38 mouse cellular contexts compared by ENCODE assay signal in the genomic region with DNA sequence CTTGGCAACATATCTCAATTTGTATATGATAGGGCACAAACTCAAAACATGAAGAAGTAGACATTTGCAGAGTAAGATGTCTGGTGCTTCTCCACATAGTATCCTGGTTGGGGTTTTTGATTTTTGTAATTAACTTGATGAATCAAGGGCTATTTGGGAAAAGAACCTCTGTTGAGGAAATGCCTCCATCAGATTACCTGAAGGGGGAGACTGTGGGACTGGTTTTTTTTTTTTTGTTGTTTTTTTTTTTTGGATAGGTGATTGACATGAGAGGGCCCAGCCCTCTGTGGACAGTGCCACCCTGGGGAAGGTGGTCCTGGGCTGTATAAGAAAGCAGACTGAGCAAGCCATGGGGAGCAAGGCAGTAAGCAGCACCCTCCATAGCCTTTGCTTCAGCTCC. TPM values are rescaled to one million over a fixed set of nuclear protein-coding genes. Genes with fewer than 3 reads are reported as not detected.
"Had no signal": no experiment of that assay in that cellular context is flagged by ENCODE, and none has a peak within 500 bp of the region (broad histone marks: within the 10 kb centered on the region; RNA-seq: fewer than 3 reads in every experiment).

No protein-coding gene starts in this region.

- ATAC-seq: forebrain, embryonic 13.5 days; forebrain, embryonic 14.5 days; forebrain, embryonic 15.5 days; forebrain, embryonic 16.5 days; forebrain, postnatal 0 days had no signal

- H3K9ac ChIP-seq: embryonic facial prominence, embryonic 12.5 days; embryonic facial prominence, embryonic 13.5 days; embryonic facial prominence, embryonic 15.5 days; forebrain, embryonic 12.5 days; forebrain, embryonic 13.5 days; forebrain, embryonic 15.5 days; forebrain, postnatal 0 days had no signal

- H3K27me3 ChIP-seq: embryonic facial prominence, embryonic 12.5 days; embryonic facial prominence, embryonic 13.5 days; embryonic facial prominence, embryonic 15.5 days; forebrain, embryonic 12.5 days; forebrain, embryonic 13.5 days; forebrain, embryonic 15.5 days had no signal

- DNase-seq: cerebellum, adult 9-11 months; cerebellum, postnatal 10 days; cerebellum, postnatal 14 days; cerebellum, postnatal 25 days; cerebellum, postnatal 36 days; embryo, embryonic 11 days; forebrain, postnatal 0 days; gastrocnemius, adult 2 months; gastrocnemius, postnatal 10 days; gastrocnemius, postnatal 25 days; gastrocnemius, postnatal 36 days; heart, adult 11 months; heart, adult 18-20 months; heart, adult 2 months had no signal

- H3K36me3 ChIP-seq: embryonic facial prominence, embryonic 10.5 days; embryonic facial prominence, embryonic 12.5 days; embryonic facial prominence, embryonic 13.5 days; embryonic facial prominence, embryonic 15.5 days; forebrain, embryonic 10.5 days; forebrain, embryonic 12.5 days; forebrain, embryonic 15.5 days; heart, embryonic 10.5 days had no signal

- H3K4me1 ChIP-seq: embryonic facial prominence, embryonic 10.5 days; embryonic facial prominence, embryonic 12.5 days; embryonic facial prominence, embryonic 13.5 days; embryonic facial prominence, embryonic 15.5 days; forebrain, embryonic 12.5 days; forebrain, embryonic 13.5 days; forebrain, embryonic 15.5 days; heart, embryonic 10.5 days had no signal

- H3K4me2 ChIP-seq: embryonic facial prominence, embryonic 12.5 days; embryonic facial prominence, embryonic 13.5 days; embryonic facial prominence, embryonic 15.5 days; forebrain, embryonic 12.5 days; forebrain, embryonic 13.5 days; forebrain, embryonic 15.5 days had no signal

- H3K9me3 ChIP-seq: embryonic facial prominence, embryonic 10.5 days; embryonic facial prominence, embryonic 12.5 days; embryonic facial prominence, embryonic 13.5 days; embryonic facial prominence, embryonic 15.5 days; forebrain, embryonic 10.5 days; forebrain, embryonic 12.5 days; forebrain, embryonic 13.5 days; forebrain, embryonic 15.5 days; heart, embryonic 10.5 days had no signal

- H3K4me3 ChIP-seq: embryonic facial prominence, embryonic 10.5 days; embryonic facial prominence, embryonic 12.5 days; embryonic facial prominence, embryonic 13.5 days; embryonic facial prominence, embryonic 15.5 days; erythroblast, embryonic 14.5 days; forebrain, embryonic 10.5 days; forebrain, embryonic 12.5 days; forebrain, embryonic 13.5 days; forebrain, embryonic 15.5 days; gastrocnemius, adult 2 months; heart, adult 2 months; heart, embryonic 10.5 days had no signal

- H3K27ac ChIP-seq: embryonic facial prominence, embryonic 10.5 days; embryonic facial prominence, embryonic 12.5 days; embryonic facial prominence, embryonic 13.5 days; embryonic facial prominence, embryonic 15.5 days; forebrain, embryonic 10.5 days; forebrain, embryonic 12.5 days; forebrain, embryonic 13.5 days; forebrain, embryonic 15.5 days; gastrocnemius, adult 2 months; heart, adult 2 months; heart, embryonic 10.5 days had no signal

RNA-seq across cellular contexts. Expression of gene Olfr287, which starts 1.5 kb away (rescaled TPM):
- total RNA-seq: common myeloid progenitor, adult 5-6 weeks; gastrocnemius, adult 18-20 months; gastrocnemius, adult 2 months; gastrocnemius, adult 8-10 months; gastrocnemius, postnatal 10 days; gastrocnemius, postnatal 25 days; gastrocnemius, postnatal 36 days; gastrocnemius, postnatal 4 days; granulocyte monocyte progenitor cell, adult 5-6 weeks; heart, adult 18-20 months; heart, adult 2 months; heart, adult 8-10 months had no signal
- polyA plus RNA-seq: embryonic facial prominence, embryonic 10.5 days; embryonic facial prominence, embryonic 11.5 days; embryonic facial prominence, embryonic 12.5 days; embryonic facial prominence, embryonic 13.5 days; embryonic facial prominence, embryonic 14.5 days; embryonic facial prominence, embryonic 15.5 days; erythroblast, embryonic 14.5 days; forebrain, embryonic 10.5 days; forebrain, embryonic 11.5 days; forebrain, embryonic 12.5 days; forebrain, embryonic 13.5 days; forebrain, embryonic 14.5 days; forebrain, embryonic 15.5 days; forebrain, embryonic 16.5 days; gonadal fat pad, adult 2 months; heart, adult 2 months; heart, embryonic 10.5 days had no signal

RNA-seq across cellular contexts. Expression of gene Gm44579, which starts 1.6 kb away (rescaled TPM):
- total RNA-seq: common myeloid progenitor, adult 5-6 weeks; gastrocnemius, adult 18-20 months; gastrocnemius, adult 2 months; gastrocnemius, adult 8-10 months; gastrocnemius, postnatal 10 days; gastrocnemius, postnatal 25 days; gastrocnemius, postnatal 36 days; gastrocnemius, postnatal 4 days; granulocyte monocyte progenitor cell, adult 5-6 weeks; heart, adult 18-20 months; heart, adult 2 months; heart, adult 8-10 months had no signal
- polyA plus RNA-seq: cortical plate, adult 2 months; embryonic facial prominence, embryonic 10.5 days; embryonic facial prominence, embryonic 11.5 days; embryonic facial prominence, embryonic 12.5 days; embryonic facial prominence, embryonic 13.5 days; embryonic facial prominence, embryonic 14.5 days; embryonic facial prominence, embryonic 15.5 days; erythroblast, embryonic 14.5 days; forebrain, embryonic 10.5 days; forebrain, embryonic 11.5 days; forebrain, embryonic 12.5 days; forebrain, embryonic 13.5 days; forebrain, embryonic 14.5 days; forebrain, embryonic 15.5 days; forebrain, embryonic 16.5 days; frontal cortex, adult 2 months; gonadal fat pad, adult 2 months; heart, adult 2 months; heart, embryonic 10.5 days had no signal

RNA-seq across cellular contexts. Expression of gene Olfr286, which starts 11.9 kb away (rescaled TPM):
- total RNA-seq: common myeloid progenitor, adult 5-6 weeks; forebrain, postnatal 0 days; gastrocnemius, adult 18-20 months; gastrocnemius, adult 2 months; gastrocnemius, adult 8-10 months; gastrocnemius, postnatal 10 days; gastrocnemius, postnatal 25 days; gastrocnemius, postnatal 36 days; gastrocnemius, postnatal 4 days; granulocyte monocyte progenitor cell, adult 5-6 weeks; heart, adult 18-20 months; heart, adult 2 months; heart, adult 8-10 months had no signal
- polyA plus RNA-seq: cortical plate, adult 2 months; embryonic facial prominence, embryonic 10.5 days; embryonic facial prominence, embryonic 11.5 days; embryonic facial prominence, embryonic 12.5 days; embryonic facial prominence, embryonic 13.5 days; embryonic facial prominence, embryonic 14.5 days; erythroblast, embryonic 14.5 days; forebrain, embryonic 10.5 days; forebrain, embryonic 11.5 days; forebrain, embryonic 12.5 days; forebrain, embryonic 13.5 days; forebrain, embryonic 14.5 days; forebrain, embryonic 15.5 days; forebrain, embryonic 16.5 days; forebrain, postnatal 0 days; frontal cortex, adult 2 months; gonadal fat pad, adult 2 months; heart, adult 2 months; heart, embryonic 10.5 days had no signal

RNA-seq across cellular contexts. Expression of gene Olfr288, which starts 27.0 kb away (rescaled TPM):
- total RNA-seq: common myeloid progenitor, adult 5-6 weeks; forebrain, postnatal 0 days; gastrocnemius, adult 18-20 months; gastrocnemius, adult 2 months; gastrocnemius, adult 8-10 months; gastrocnemius, postnatal 10 days; gastrocnemius, postnatal 25 days; gastrocnemius, postnatal 36 days; gastrocnemius, postnatal 4 days; granulocyte monocyte progenitor cell, adult 5-6 weeks; heart, adult 18-20 months; heart, adult 2 months; heart, adult 8-10 months had no signal
- polyA plus RNA-seq: embryonic facial prominence, embryonic 10.5 days; embryonic facial prominence, embryonic 11.5 days; embryonic facial prominence, embryonic 12.5 days; embryonic facial prominence, embryonic 13.5 days; embryonic facial prominence, embryonic 14.5 days; embryonic facial prominence, embryonic 15.5 days; erythroblast, embryonic 14.5 days; forebrain, embryonic 10.5 days; forebrain, embryonic 11.5 days; forebrain, embryonic 12.5 days; forebrain, embryonic 13.5 days; forebrain, embryonic 14.5 days; forebrain, embryonic 15.5 days; forebrain, embryonic 16.5 days; forebrain, postnatal 0 days; gonadal fat pad, adult 2 months; heart, adult 2 months; heart, embryonic 10.5 days had no signal

RNA-seq across cellular contexts. Expression of gene H1fnt, which starts 34.7 kb away (rescaled TPM):
- total RNA-seq: common myeloid progenitor, adult 5-6 weeks; forebrain, postnatal 0 days; gastrocnemius, adult 18-20 months; gastrocnemius, adult 2 months; gastrocnemius, adult 8-10 months; gastrocnemius, postnatal 10 days; gastrocnemius, postnatal 25 days; gastrocnemius, postnatal 36 days; gastrocnemius, postnatal 4 days; granulocyte monocyte progenitor cell, adult 5-6 weeks; heart, adult 18-20 months; heart, adult 2 months; heart, adult 8-10 months had no signal
- polyA plus RNA-seq: cortical plate, adult 2 months; embryonic facial prominence, embryonic 10.5 days; embryonic facial prominence, embryonic 11.5 days; embryonic facial prominence, embryonic 12.5 days; embryonic facial prominence, embryonic 13.5 days; embryonic facial prominence, embryonic 14.5 days; embryonic facial prominence, embryonic 15.5 days; erythroblast, embryonic 14.5 days; forebrain, embryonic 10.5 days; forebrain, embryonic 11.5 days; forebrain, embryonic 12.5 days; forebrain, embryonic 13.5 days; forebrain, embryonic 14.5 days; forebrain, embryonic 15.5 days; forebrain, embryonic 16.5 days; forebrain, postnatal 0 days; frontal cortex, adult 2 months; heart, embryonic 10.5 days had no signal
